Mouse (Mus musculus) macrophage (primary cell): Measurements from ENCODE around the gene Clec2g. TPM values are rescaled to one million over a fixed set of nuclear protein-coding genes. Genes with fewer than 3 reads are reported as not detected.
"Not testable (repeated sequence)": the region's sequence is repeated elsewhere in the genome, so short reads cannot be mapped to it uniquely, and the experiment has no call there.

ENCODE experiments used
- H3K27ac ChIP-seq: fragments of 350-480 bp; formaldehyde crosslinking; 2 replicates; pipeline ENCODE4 v1.9.0; 2021
- H3K36me3 ChIP-seq: fragments of 350-480 bp; formaldehyde crosslinking; 2 replicates; pipeline ENCODE4 v1.9.0; 2021; ENCODE audit errors: inconsistent target
- H3K4me3 ChIP-seq: fragments of 350-480 bp; formaldehyde crosslinking; 2 replicates; pipeline ENCODE4 v1.9.0; 2021; ENCODE audit errors: inconsistent target
- H3K79me2 ChIP-seq: fragments of 350-480 bp; formaldehyde crosslinking; 2 replicates; pipeline ENCODE4 v1.9.0; 2021; ENCODE audit errors: inconsistent target
- WGBS: methylation state at CpG from one replicate; pipeline ENCODE4 v1.1.7; 2026; ENCODE audit warnings: inconsistent platforms; ENCODE audit not compliant: missing documents; 5-methylcytosine and 5-hydroxymethylcytosine counted together
- polyA plus RNA-seq: library from polyadenylated mRNA; stranded (reverse); fragments of 250-400 nt; gene quantifications from 3 replicates; pipeline ENCODE4 v1.2.4, GENCODE M21; 2018; ENCODE audit warnings: inconsistent platforms
- total RNA-seq, 78 experiments: library from RNA; depleted of rRNA; stranded (reverse); fragments of 250-400 nt; gene quantifications; 1 replicate in 9 of 78; 2 replicates in 24 of 78; 3 replicates in 43 of 78; 4 replicates in 2 of 78; pipeline ENCODE4 v1.2.4; 2018; ENCODE audit warnings: inconsistent platforms in 56 of 78

Clec2g gene
- total RNA-seq (2018; cell fraction: chromatin; rRNA removed): not detected
- total RNA-seq (2018; cell fraction: cytosol; rRNA removed): not detected
- total RNA-seq (2018; cell fraction: nucleus; rRNA removed): not detected
- not detected in 3 replicates for polyA plus RNA-seq

DNA sequence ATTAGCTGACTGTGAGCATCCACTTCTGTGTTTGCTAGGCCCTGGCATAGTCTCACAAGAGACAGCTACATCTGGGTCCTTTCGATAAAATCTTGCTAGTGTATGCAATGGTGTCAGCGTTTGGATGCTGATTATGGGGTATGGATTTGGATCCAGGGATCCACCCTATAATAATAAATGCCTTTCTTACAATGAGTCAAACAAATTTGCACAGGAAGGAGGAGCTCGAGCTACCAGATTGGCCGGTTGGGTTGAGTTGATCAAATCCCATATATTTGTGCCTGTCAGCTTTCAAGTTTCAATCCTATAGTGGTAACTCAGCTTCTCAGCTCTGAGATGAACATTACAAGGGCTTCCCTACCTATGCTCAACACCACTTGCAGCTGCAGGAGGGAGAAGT, at the start of gene Clec2g:
Gene Clec2g (plus strand): TSS at position 301 of the 400 bp plus-strand sequence.
- H3K27ac ChIP-seq, H3K36me3 ChIP-seq, H3K79me2 ChIP-seq, H3K4me3 ChIP-seq: not testable (repeated sequence)
- 100% methylated on average over 2 of the region's 4 CpGs for WGBS

DNA sequence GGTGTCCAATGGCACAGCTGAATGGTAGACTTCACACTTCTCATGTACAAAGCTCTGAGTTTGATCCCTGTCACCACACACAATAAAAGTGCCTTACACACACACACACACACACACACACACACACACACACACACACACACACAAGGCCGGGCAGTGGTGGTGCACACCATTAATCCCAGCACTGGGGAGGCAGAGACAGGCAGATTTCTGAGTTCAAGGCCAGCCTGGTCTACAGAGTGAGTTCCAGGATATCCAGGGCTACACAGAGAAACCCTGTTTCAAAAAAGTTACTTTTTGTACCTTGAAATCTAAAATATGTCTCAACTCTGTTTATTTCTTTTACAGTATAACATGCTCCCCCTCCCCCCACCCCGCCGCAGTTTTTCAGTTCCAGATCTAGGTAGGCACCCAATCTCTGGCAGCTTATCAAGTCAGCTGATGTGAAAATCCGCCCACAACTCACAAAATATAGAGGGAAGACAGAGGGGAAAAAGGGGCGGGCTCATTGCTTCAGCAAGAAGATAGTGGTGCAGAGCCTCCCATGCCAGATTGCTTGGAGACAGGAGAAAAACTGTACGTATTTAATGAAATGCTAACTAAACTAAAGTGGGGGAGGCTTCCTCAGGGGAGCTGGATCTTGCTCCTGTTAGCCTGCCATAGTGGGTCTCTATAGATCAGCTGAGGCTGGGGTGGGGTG, 46.9 kb upstream of the Clec2g start, which contains the start of gene Clec2i:
Gene Clec2i (plus strand): TSS at position 498 of the 700 bp plus-strand sequence.
- H3K27ac ChIP-seq: peak within 1 kb of the TSS; percentile 65
- H3K36me3 ChIP-seq: not testable (repeated sequence)
- WGBS: 28% methylated on average over 6 of the region's 6 CpGs
- H3K4me3 ChIP-seq: peak within 1 kb of the TSS; percentile 55
- peaks cover 47% of the 10 kb centered on the region for H3K79me2 ChIP-seq

DNA sequence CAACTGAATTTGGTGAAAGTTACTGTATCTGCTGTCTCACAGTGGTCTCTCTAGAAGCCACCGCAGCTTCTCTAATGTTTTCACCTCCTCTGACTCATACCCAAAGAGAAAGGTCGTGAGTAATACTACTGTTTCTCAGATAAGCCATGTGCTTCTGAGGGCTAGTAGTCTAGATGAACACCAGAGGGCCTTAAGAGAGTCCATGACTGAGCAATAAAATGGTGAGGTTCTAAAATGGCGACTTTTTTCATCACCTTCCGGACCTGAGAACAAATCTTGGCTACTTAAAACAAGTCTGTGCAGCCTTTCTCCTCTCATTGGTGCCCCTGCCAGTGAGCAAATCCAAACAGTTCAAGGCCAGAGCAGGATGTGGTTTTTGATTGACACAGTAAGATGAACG, 45.3 kb upstream of the Clec2g start:
- H3K79me2 ChIP-seq: peaks cover 47% of the 10 kb centered on the region
- no peaks in the 10 kb centered on the region for H3K36me3 ChIP-seq
- peak overlapping the region; percentile 55 for H3K4me3 ChIP-seq
- WGBS: 6% methylated on average over 5 of the region's 5 CpGs
- H3K27ac ChIP-seq: peak overlapping the region; percentile 65

DNA sequence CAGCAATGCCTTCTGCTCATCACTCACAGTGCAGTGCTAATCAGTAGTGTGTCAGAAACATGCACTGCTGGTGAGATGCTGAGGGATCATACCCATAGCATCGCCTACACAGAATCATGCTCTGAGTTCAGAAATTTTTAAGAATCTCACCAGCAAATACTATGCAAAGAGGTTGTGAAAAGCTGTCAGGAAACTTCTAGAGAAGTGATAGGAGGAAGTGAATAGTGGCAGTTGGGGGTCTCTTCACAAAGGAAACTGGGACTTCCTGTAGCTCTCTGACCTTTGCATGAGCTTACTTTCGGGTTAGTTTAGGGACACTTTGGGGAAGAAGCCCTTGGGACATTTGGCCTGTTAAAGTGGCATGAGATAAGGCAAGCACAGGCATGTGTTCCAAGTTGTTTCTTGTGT, 43.2 kb upstream of the Clec2g start, which contains the start of gene BC035044:
Gene BC035044 (minus strand): TSS at position 179 of the 408 bp plus-strand sequence.
- Histone ChIP-seq H3K79me2 (peaks cover 40% of the 10 kb centered on the region), H3K27ac (peak within 1 kb of the TSS; percentile 15), H3K36me3 (no peaks in the 10 kb centered on the region), H3K4me3 (peak within 1 kb of the TSS; percentile 2; the same call in 1 of the 2 replicates)
- 8% methylated on average over 2 of the region's 2 CpGs for WGBS

DNA sequence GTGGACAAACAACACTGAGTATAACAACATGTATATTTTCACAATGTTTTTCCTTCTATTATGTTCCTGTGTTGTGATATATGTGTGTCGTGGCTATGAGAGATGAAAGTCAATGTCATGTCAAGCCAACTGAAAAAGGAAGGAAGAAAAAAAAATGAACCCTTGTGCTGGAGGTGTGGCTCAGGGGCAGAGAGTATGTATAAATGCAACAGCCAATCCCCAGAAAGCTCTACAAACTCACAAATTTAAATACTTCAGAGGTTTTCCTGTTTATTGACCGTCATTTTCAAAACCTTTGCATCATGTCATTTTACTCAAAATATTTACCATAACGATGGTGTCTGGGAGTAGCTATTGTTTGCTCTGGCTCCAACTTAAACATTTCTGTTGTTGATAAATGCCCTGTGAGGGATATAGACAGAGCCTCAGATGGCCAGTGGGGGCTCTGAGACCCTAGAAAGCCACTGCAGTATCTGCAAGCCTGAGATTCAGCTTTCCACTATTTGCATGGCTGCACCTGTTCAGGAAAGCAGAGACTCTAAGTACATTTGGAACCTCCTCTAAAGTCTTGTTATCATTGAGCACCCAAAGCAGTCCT, 38.7 kb upstream of the Clec2g start:
- WGBS: 69% methylated on average over 3 of the region's 3 CpGs
- Histone ChIP-seq H3K4me3 (no peak overlapping the region), H3K79me2 (no peaks in the 10 kb centered on the region), H3K36me3 (no peaks in the 10 kb centered on the region), H3K27ac (no peak overlapping the region)

DNA sequence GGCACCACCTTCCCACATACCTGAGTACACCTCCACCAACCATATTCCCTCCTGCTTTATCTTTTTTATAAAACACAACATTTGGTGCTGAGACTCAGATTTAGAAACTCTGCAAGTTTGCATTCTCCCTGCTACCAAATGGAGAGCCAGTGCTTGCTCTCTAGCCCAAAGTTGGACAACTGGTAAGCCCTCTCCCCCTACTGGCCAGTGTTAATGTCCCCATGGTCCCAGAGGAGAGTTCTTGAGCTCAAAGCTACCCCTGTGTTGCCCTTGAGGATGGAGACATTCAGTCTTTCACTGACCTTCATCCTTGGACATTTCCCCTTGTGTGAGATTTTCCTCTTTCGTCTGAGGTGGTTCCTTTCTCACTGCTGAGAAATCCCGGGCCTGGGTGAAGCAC, 34.1 kb upstream of the Clec2g start:
- Histone ChIP-seq H3K27ac (no peak overlapping the region), H3K4me3 (no peak overlapping the region), H3K79me2 (no peaks in the 10 kb centered on the region), H3K36me3 (no peaks in the 10 kb centered on the region)
- 90% methylated on average over 2 of the region's 2 CpGs for WGBS

DNA sequence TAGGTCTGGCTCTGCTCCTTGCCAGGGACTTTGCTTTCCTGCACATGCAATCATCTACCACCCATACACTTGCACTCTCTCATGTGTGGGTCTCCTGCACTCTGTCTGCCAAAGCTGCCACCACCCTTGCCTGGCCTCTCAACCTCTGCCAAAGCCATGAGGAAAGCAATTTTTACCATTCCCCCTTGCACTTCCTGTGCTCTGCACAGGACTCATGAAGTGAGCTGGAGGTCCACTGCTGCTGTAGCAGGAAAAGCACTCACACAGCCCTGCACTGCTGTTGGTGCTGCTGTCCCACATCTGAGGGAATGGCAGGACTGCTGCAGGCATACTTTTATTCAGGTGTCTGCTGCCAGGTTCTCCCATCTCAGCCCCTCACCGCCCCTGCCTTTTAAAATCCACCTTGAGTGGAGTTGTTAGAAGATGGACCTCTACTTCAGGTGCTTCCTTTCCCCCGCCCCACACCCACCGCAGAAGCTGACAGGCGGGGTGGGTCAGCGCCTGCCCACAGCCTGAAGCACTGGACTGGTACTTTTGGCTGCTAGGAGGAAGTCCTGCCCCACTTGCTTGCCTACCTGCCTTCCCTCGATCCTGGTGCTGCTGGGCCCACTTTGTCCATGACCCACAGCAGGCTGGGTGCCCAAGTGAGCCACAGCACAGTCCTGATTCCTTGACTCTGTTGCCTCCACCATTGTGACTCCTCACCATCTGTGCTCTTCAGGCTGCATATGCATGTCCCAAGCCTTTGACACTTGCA, 33.2 kb upstream of the Clec2g start:
- WGBS: 40% methylated on average over 5 of the region's 6 CpGs
- H3K4me3 ChIP-seq, H3K79me2 ChIP-seq, H3K36me3 ChIP-seq, H3K27ac ChIP-seq: not testable (repeated sequence)

DNA sequence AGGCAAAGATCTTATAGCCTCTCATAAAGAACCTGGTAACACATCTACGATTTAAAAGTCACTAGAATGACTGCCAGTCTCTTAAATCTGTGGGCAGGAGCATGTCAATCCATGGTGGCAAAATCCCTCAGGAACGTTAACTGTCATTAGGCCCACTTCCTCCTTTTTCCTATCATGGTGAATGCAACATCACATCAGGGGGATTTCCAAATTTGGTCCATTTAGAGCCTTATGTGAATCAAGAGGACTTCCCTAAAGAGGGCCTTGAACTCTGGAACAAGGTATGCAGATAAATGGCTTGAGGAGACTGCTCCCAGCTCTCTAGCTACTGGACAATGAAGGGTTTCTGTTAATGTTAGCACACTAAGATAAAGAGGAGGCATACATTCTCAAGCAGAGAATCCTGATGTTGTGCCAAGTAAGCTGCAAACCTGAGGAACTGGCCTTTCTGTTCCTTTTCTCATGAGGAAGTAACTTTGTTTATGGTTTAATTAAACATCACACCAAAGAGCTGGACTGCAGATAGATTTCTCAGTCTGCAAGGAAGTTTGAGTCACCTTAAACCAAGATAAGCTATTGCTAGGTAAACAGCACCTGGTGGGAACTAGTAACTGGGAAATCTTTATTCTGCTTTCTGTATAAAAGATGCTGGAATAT, 20.5 kb upstream of the Clec2g start:
- no peak overlapping the region for H3K27ac ChIP-seq
- WGBS: 5% methylated on average over 2 of the region's 2 CpGs
- H3K4me3 ChIP-seq: no peak overlapping the region
- no peaks in the 10 kb centered on the region for H3K79me2 ChIP-seq
- no peaks in the 10 kb centered on the region for H3K36me3 ChIP-seq

DNA sequence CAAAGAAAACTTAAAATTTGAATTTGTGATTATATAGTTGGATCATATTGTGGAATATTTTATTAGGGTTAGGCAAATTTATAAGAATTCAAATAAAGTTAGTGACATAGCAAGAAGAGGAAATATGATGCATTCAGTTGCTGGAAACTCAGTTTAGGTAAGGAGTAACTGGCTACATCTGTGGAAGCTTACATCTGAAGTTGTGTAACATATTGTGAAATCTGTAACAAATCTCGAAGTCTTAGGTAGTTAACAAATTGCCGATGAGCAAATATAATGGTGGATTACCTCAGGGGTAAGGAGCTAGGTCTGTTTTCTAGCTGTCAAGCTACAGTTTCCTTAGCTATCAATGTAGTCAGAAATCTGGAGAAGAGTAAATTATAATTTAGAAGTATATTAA, 16.9 kb upstream of the Clec2g start:
- H3K36me3 ChIP-seq: no peaks in the 10 kb centered on the region
- no peak overlapping the region for H3K4me3 ChIP-seq
- H3K27ac ChIP-seq: no peak overlapping the region
- H3K79me2 ChIP-seq: no peaks in the 10 kb centered on the region
- WGBS: 24% methylated on average over 2 of the region's 2 CpGs

DNA sequence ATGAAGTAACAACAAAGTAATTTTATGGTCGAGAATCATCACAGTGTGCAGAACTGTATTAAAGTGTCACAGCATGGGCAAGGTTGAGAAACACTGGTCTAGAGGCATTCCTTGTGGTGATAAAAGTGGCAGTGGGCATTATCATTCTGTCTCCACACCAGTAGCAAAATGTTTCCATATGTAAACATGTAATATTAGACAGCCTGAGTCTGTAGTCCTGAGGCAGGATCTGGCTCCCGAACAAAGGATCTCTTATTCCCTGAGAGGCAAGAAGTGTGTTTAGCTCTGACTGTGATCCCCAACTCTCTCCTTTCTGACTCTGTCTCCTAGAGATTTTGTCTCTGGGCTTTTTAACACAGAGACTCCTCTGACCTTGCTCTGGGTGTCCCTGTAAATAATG, 1.1 kb upstream of the Clec2g start:
- 92% methylated on average over 2 of the region's 2 CpGs for WGBS
- no peak overlapping the region for H3K4me3 ChIP-seq
- no peaks in the 10 kb centered on the region for H3K36me3 ChIP-seq

DNA sequence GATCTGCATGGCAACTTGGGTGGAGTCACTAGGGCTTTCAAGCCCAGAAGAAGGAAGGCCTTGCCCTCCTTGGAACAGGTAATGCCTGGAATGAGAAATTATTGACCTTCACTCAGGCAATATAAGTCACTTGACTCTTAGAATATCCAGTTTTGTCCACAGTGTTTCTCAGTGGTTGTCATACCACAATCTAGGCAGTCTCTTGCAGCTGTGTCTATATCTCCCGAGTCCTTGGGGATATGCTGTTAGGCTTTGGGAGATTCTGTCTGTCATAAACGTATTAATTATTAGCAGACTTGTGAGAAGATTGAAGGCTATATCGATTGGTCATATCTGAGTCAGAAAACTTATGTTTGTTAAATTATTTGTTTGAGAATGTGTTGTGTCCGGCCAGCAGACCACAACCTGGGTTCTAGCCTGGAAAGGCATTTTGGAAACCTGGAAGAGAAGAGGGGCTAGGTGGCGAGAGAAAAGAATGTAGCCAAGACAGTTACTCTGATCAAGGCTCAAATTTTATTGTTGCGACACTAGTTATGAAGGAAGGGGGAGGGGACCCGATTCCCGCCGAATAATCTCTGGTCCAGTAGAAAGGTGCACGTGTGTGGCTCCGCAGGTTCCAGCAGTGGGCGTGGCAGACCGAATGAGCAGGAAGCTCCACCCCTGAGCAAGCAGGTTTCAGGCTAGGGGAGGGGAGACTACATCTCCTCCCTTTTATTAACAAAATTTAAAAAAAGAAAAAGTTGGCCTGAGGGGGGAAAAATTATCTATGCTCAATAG, 1.9 kb downstream of the Clec2g start:
- 100% methylated on average over 4 of the region's 13 CpGs for WGBS
- H3K4me3 ChIP-seq: not testable (repeated sequence)

More for the DNA sequence above, 1.1 kb upstream of the Clec2g start:
- Histone ChIP-seq H3K79me2 (no peaks in the 10 kb centered on the region), H3K27ac (no peak overlapping the region)

DNA sequence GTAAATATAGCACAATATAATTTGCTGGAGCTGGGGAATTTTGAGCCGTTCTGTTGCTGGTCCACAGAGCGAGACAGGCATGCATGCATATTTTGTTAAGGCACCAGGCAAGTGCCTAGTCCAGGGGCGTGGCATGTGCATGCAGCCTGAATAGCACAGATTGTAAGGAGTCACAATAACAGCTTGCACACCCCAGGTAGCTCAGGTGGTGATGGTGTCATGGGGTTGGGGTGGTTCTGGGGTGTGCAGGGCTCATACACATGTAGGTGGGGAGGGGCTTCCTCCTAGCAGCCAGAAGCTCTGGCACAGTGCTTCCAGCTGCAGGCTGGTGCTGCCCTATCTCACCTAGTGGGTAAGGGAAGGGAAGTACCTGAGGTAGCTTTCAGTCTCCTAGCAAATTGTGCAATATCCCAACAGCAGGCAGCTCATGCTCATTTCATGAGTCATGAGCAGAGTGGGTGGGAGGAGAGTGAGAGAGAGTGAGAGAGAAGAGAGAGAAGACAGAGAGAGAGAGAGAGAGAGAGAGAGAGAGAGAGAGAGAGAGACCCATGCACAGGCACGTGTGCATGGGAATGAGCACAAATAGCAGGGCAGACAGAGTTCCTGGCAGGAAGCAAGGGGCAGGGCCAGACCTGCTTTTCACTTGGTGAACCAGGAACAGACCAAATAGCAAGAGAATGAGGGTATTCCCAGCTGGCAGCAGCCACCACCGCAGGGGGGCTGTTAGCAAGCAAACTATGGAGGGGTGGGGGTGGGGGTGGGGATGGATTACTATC, 7.7 kb downstream of the Clec2g start:
- H3K79me2 ChIP-seq: no peaks in the 10 kb centered on the region
- H3K27ac ChIP-seq: no peak overlapping the region
- no peak overlapping the region for H3K4me3 ChIP-seq
- WGBS: 93% methylated on average over 5 of the region's 5 CpGs
- no peaks in the 10 kb centered on the region for H3K36me3 ChIP-seq

More for the DNA sequence above, 1.9 kb downstream of the Clec2g start:
- H3K27ac ChIP-seq, H3K36me3 ChIP-seq, H3K79me2 ChIP-seq: not testable (repeated sequence)

DNA sequence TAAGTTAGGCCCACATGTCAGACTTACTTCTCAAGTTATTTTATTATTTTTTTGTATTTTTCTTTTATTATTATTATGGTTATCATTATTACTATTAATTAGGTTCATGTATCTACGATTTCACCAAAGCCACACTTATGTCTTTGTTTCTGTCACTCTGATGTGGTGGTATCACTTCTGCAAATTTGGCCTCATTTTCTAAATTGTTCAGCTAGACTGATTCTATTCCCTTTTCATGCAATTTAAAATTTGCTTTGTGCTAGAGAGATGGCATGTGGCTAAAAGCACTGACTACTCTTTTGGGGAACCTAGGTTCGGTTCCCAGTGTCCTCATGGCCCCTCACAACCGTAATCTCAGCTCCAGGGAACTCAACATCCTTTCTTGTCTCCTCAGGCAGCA, 11.4 kb downstream of the Clec2g start:
- 64% methylated on average over 3 of the region's 3 CpGs for WGBS
- Histone ChIP-seq H3K27ac (no peak overlapping the region), H3K4me3 (no peak overlapping the region), H3K79me2 (no peaks in the 10 kb centered on the region), H3K36me3 (no peaks in the 10 kb centered on the region)
